Mouse (Mus musculus): ENCODE measurements around the gene Chrna4.
A peak's percentile ranks its signal among the peaks of the same experiment; 100 is the strongest.

Chrna4 gene

DNA sequence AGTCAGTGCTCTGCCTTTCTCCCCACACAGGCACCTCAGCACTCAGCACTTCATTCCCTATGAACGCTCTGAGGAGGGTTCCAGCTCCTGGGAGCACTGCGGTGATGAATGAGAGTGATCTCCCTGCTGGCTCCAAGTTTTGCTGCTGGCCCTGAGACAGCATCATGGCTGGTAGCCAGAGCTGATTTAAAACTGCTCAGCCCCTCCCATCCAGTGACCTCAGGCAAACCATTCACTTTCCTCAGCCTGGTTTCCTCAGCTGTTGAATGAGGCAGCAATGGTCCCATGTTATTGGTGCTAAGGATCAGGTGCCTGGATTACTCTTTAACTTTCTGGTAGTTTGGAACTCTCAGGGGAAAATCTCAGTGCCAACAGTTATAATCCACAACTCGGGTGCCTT is at the start of gene Chrna4:
Chrna4 (minus strand) TSS at position 110 of the 400 bp plus-strand sequence.
- no peak for DNase-seq (ENCODE audit: low spot score in 2 of 2)

- DNase-seq (ENCODE audit: low spot score in 2 of 2) = no peak
Measured at GRCm38 (mm10) chr2:181090123-181090522, 46.8 kb upstream of the Chrna4 start.

DNA sequence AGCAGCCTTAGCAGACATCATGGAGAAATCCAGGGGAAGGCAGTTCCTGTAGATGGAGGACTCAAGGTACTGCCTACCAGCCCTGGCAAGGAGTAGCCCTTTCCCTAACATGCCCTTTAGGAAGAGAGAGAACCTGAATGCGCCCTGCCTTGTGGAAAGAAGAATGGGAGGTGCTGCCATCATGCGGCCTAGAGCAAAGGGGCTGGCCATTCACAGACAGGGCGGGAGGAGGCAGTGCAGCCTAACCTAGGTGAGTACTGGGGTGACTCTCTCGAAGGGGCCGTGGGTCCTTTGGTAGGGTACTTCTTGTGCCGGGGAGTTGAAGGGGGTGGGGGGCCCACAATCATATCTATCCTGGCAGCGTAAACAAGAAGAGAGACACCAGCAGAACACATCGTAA is 41.7 kb upstream of the Chrna4 start:
- DNase-seq (ENCODE audit: low spot score in 2 of 2) = no peak

DNA sequence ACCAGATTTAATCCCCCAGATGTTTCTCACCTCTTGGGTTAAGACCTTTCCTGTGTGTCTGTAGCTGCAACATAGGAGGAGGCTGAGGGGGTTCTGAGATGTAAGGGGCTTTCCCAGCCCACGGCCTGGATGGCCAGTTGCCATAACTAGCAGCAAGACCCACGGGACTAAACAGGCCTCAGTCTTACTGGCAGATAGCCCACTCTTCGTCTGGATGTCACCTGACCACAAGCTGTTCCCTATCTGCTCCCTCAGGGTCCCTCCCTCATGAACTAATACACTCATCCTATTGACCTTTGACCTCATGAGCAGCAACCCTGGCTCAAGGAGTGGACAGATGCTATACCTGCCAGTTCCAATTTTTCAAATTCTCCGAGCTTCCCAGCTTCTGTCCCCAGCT is 40.6 kb upstream of the Chrna4 start:
- DNase-seq (ENCODE audit: low spot score in 2 of 2) = no peak

- no peak for DNase-seq (ENCODE audit: low spot score in 2 of 2)
Measured at GRCm38 (mm10) chr2:181080886-181081285, 37.5 kb upstream of the Chrna4 start.

DNA sequence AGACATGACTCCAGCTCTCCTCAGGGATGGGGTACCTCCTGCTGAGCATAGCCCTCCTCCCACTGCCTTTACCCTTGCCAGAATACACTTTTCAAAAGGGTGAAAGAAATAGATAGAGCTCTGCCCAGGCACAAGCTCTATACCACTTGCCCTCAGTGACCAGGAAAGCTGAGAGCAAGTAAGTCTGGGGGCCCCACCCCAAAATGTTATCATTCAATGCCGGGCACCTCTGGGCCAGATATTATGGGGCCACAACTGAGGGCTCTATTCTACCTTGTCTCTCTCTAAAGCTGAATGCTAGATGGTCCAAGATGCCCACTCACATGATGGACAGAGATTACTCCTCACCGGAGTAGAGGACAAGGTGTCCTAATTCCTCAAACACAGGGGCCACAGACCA is 36.2 kb upstream of the Chrna4 start:
- DNase-seq (ENCODE audit: low spot score in 2 of 2) = no peak

DNA sequence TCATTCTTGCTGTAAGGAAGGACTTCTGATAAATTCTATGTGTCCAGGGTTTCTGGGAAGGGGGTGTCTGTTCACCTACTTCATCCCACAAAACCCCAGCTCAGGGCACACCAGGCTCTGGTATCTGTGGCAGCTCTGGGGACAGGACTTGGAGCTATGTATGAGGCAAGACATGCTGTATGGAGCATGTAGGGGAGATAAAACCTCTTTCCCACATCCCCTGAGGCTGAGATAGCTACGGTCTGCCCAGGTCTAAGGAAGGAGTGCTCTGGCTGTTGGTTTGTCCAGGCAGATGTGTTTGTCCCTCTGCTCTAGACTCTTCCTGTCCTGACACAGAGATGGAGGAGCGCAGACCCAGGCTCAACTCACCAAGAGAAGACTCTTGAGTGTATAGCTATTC is 35.6 kb upstream of the Chrna4 start:
- no peak for DNase-seq (ENCODE audit: low spot score in 2 of 2)

DNA sequence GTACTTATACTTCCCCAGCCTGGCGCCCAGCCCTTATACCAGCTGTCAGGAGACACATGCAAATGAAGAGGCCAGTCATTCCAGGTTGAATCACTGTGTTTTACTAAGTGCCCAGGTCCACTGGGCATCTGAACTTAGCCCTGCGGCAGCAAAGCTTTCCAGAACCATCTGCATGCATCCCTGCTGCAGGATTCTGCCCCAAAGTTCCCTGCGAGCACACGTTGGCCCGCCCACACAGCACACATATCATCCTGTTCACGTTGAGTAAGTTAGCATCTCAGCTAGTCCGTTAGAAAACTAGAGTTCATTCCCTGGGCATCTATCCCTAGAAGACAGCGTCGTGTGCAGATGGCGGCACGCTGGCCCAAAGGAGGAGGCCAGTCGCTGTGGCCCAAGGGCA is 32.2 kb upstream of the Chrna4 start:
- DNase-seq (ENCODE audit: low spot score in 2 of 2) = no peak

- no peak for DNase-seq (ENCODE audit: low spot score in 2 of 2)
Measured at GRCm38 (mm10) chr2:181072403-181072714, 29.0 kb upstream of the Chrna4 start.

DNA sequence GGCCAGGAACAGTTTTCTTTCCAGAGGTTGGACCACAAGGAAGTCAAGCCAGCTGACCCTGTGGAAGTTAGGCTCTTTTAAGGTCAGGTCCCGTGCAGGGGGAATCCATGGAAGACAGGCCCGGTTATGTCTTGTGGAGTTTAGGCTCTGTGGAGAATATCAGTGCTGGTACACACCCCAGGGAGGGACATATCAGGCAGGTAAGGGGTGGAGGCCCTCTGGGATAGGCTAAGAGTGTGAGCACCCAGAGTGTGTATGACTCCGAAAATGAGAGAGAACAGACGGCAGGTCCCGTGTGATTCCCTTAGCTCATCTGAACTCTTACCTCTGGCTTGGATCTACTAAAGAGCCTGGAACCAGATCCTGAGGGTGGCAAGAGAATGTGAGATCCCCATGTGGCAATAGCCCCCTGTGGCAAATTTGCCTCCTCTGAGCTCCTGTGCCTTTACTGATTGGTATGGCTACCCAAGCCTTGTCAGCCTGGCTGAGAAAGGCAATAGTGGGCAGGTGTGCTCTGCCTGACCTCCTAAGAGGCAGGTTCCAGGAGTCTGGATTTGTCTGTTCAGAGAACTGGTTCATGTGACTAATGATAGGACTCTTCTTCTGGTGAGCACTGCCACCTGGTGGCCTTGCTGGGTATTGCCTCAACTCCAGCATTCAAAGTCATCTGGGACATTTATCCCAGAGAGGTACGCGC is 28.5 kb upstream of the Chrna4 start:
- DNase-seq (ENCODE audit: low spot score in 2 of 2) = peak; percentile 58 to 75

GRCm38 (mm10) chr2:181070136-181070535 is 26.8 kb upstream of the Chrna4 start:
- no peak for DNase-seq (ENCODE audit: low spot score in 2 of 2)

DNA sequence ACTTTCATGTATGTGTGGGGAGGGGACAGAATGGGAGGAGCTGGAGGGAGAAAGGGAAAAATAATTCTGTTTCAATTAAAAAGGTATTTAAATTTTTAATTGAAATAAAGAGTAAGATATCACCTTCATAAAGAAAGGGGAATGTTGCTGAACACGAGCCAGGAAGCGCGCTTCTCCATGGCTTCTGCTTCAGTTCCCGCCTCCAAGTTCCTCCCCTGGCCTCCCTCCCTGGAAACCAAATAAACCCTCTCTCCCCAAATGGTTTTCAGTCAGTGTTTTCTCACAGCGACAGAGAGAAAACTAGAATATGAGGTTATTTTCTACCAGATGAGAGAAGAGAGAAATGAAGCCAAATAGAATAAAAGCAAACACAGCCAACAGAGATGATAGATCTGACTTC is 25.2 kb upstream of the Chrna4 start:
- no peak for DNase-seq (ENCODE audit: low spot score in 2 of 2)

- no peak for DNase-seq (ENCODE audit: low spot score in 2 of 2)
Measured at GRCm38 (mm10) chr2:181065827-181066226, 22.5 kb upstream of the Chrna4 start.

DNA sequence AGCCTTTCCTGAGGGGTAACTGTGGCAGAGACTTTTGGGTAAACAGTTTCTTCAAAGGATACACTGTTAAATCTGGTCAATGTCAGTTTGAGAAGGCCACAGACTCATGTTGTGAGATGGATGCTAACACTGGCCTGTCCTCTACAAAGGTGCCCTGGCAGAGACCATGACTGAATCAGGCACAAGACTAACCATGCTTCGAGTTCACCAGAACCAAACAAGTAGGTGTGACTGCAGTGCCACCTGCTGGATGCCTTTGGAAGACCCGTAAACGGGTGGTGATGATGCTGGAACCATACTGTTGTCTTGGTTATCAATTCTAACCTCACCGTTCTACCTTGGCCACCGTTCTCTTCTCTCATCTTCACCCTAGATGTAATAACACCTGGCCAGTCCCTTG is 16.8 kb upstream of the Chrna4 start:
- peak; percentile 48 to 81 for DNase-seq (ENCODE audit: low spot score in 2 of 2)

DNA sequence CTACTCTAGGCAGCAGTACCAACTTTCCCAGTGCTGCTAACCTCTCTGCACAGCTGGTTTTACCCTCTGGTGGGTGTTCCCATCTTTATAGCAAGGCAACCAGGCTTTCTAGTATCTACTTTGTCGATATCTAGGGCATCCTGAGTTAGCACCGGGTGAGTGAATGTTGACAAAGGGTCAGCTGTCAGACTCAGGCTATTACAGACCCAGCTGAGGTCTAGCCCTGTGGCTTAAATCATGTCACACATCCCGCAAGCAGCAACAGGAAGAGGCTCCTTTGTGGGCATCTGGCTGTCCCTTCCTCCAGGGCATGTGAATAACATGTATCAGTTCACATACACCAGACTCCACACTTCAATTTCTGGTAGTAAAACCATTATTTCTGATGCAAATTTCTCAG is 14.8 kb upstream of the Chrna4 start:
- no peak for DNase-seq (ENCODE audit: low spot score in 2 of 2)

DNA sequence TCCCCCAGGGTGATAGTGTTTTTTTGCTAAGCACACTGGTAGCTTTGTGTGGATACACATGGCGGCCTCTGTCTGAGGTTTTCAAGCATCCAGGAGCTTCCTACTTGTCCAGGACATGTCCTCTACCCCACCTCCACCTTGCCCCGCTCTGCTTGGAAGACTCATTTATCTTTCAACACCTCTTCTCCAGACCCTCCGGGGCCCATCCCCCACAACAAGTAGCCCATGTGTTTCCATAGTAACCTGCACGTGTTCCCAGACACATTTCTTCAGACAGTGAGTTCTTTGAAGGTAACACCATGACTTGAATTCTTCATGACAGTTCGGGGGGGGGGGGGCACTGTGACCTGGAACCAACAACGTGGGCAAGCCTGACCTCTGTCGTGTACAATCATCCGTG is 14.0 kb upstream of the Chrna4 start:
- DNase-seq (ENCODE audit: low spot score in 2 of 2) = no peak

- DNase-seq (ENCODE audit: low spot score in 2 of 2) = no peak
Measured at GRCm38 (mm10) chr2:181052171-181052570, 8.8 kb upstream of the Chrna4 start.

DNA sequence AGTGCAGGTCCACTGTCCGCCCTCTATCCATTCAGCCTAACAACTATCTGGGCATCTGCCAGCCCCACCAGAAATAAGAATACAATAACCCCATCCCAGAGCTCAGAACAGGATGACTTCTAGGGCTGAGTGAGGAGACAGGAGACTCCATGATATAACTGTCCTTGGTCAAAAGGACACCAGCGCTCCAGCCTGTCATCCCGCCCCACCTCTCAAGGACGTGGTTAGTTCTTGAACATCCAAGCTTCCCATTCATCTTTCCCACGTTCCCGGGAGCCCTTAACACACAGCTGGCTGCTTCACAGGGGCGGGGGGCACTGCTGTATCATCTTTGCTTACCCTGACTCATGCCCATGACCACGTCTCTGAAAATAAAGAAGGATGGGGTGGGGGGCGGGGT is 5.6 kb upstream of the Chrna4 start:
- DNase-seq (ENCODE audit: low spot score in 2 of 2) = no peak

DNA sequence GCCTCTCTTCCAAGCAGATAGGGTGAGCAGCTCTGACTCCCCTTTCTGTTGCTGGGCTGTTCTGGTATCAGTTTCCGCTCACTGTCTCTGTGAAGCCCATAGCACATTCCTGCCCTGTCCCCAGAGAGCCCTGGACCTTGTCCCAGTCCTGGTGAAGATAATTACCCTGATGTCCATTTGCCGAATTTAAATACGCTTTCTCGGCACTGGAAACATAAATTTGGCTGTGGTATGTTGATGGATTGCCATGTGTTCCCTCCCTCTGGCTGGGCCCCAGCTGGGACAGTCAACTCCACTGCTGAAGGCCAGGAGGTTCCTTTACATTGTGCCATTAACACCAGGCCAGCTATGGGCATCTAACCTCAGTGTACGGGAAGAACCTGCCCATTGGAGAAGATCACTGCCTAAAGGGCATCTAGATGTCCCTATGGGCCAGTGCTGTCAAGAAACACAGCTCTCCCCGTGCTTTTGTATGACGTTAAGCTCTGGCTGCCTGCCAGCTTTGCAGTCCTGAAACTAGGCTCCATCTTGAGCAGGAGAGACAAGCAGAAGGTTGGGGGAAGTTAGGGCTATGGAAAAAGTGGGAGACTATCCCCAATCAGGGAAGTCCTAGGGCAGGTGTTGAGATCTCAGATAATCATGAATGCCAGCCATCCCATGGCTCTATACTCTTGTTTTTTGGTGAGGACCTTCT is 5.1 kb upstream of the Chrna4 start:
- no peak for DNase-seq (ENCODE audit: low spot score in 2 of 2)

- DNase-seq (ENCODE audit: low spot score in 2 of 2) = no peak
Measured at GRCm38 (mm10) chr2:181044001-181044400, 655 bp upstream of the Chrna4 start.

DNA sequence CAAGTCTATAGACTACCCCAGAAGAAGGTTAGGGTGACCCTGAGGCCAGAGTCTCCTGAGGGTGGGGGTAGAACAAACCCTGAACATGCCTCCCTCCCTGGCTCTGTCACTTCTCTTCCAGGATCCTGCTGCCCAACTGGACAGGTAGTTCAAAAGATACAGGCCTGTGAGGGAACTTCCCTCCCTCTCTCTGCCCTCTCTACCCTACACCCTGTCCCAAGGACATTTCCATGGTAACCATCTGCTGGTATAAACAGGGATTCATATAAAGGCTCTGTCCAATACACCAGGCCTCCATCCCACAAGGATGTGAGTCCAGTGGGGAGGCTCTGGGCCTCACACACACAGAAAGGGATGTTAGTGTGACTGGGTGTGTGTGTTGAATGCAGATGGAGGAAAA is 970 bp downstream of the Chrna4 start:
- no peak for DNase-seq (ENCODE audit: low spot score in 2 of 2)

- no peak for DNase-seq (ENCODE audit: low spot score in 2 of 2)
Measured at GRCm38 (mm10) chr2:181041941-181042340, 1.4 kb downstream of the Chrna4 start.

GRCm38 (mm10) chr2:181039356-181039680 is 4.0 kb downstream of the Chrna4 start:
- no peak for DNase-seq (ENCODE audit: low spot score in 2 of 2)
